Mouse (Mus musculus): ENCODE results near the gene Arntl.

- TF ChIP-seq CTCF (conservative IDR thresholded peaks at IDR 0.05 in 1 of 2, IDR thresholded peaks at IDR 0.05 in 1 of 2; ENCODE audit: low read depth in 2 of 2, low read length in 2 of 2) (no peak), MYC (IDR thresholded peaks at IDR 0.05; ENCODE audit: low read depth, low read length) (no peak), IRF4 (IDR thresholded peaks at IDR 0.05; ENCODE audit: low read depth, low read length) (no peak), MXI1 (IDR thresholded peaks at IDR 0.05; ENCODE audit: low read depth, low read length) (no peak)
Observed at GRCm38 (mm10) chr7:113261690-113262089, 54.4 kb downstream of the Arntl start.
